In the genomic region with DNA sequence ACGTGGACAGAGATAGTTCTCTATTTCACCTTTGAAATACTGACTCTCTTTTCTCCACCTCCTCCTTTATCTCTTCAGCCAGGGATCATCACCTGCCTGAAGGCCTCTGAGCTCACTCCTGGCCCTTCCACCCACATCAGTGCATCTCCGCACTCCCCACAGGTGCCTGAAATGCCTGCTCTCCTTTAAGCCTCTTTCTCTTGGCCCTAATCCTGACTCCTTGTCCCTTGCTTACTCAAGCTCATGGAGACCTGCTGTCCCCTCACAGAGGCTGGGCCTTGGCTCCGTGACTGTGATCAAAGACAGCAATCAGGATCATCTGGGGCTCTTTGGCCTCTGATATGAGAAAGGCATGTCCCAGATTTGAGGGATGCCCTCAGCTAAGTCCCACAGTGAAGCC, we compare ENCODE assay signal across 12 mouse cellular contexts.
"Had no signal": no experiment of that assay in that cellular context is flagged by ENCODE, and none has a peak within 500 bp of the region (broad histone marks: within the 10 kb centered on the region; RNA-seq: fewer than 3 reads in every experiment).

No protein-coding gene starts in this region.

- DNase-seq: gastrocnemius, adult 2 months; gastrocnemius, postnatal 10 days; gastrocnemius, postnatal 25 days; heart, adult 2 months; heart, postnatal 10 days; heart, postnatal 4 days; kidney, adult 18-20 months; kidney, adult 8-10 months; kidney, postnatal 10 days; kidney, postnatal 25 days; kidney, postnatal 4 days; left cerebral cortex, postnatal 4 days had no signal
